Comparison of ENCODE assay signal across 13 mouse cellular contexts in the genomic region with DNA sequence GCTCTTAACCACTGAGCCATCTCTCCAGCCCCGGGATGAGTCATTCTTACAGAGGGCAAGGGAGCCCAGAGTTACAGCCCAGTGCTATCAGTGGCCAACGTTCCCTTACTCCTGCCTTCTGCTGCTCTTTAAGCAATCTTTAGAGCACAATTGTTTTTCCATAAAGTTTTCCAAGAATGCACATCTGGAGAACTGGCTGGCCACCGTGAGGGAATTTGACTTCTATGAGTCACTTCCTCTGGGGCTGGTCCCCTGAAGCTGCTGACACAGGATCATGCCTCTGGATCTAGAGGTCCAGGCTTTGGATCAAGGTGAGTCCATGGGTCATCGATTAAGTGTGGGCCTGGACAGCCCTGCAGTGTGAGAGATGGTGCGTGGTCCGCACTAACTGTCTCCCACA. TPM values are rescaled to one million over a fixed set of nuclear protein-coding genes. Genes with fewer than 3 reads are reported as not detected.
DNase-seq lines count a peak whose midpoint lies in the region; ATAC-seq lines count a peak whose summit lies in the region.
"Had no signal": no experiment of that assay in that cellular context is flagged by ENCODE, and none has a peak within 500 bp of the region (broad histone marks: within the 10 kb centered on the region; RNA-seq: fewer than 3 reads in every experiment).

No protein-coding gene starts in this region.

- no peaks in the 10 kb centered on the region for H3K36me3 ChIP-seq in heart, embryonic 11.5 days (ENCODE audit: control insufficient read depth, insufficient read depth, low read length)
- H3K36me3 ChIP-seq in limb, embryonic 15.5 days: no peaks in the 10 kb centered on the region
- H3K36me3 ChIP-seq in forebrain, embryonic 10.5 days (replicated peaks): no peaks in the 10 kb centered on the region
- no peaks in the 10 kb centered on the region for H3K36me3 ChIP-seq in hindbrain, embryonic 11.5 days (ENCODE audit: control insufficient read depth, insufficient read depth, low read length)
- no peaks in the 10 kb centered on the region for H3K36me3 ChIP-seq in forebrain, embryonic 12.5 days (replicated peaks)
- H3K36me3 ChIP-seq: lung, embryonic 15.5 days; stomach, embryonic 15.5 days had no signal

- no peaks in the 10 kb centered on the region for H3K27me3 ChIP-seq in heart, embryonic 11.5 days (ENCODE audit: control insufficient read depth, insufficient read depth, low read length)
- no peaks in the 10 kb centered on the region for H3K27me3 ChIP-seq in limb, embryonic 15.5 days
- no peaks in the 10 kb centered on the region for H3K27me3 ChIP-seq in forebrain, embryonic 10.5 days (ENCODE audit: poor library complexity, severe bottlenecking)
- H3K27me3 ChIP-seq in hindbrain, embryonic 11.5 days (ENCODE audit: control insufficient read depth, insufficient read depth, low read length): no peaks in the 10 kb centered on the region
- no peaks in the 10 kb centered on the region for H3K27me3 ChIP-seq in forebrain, embryonic 12.5 days
- H3K27me3 ChIP-seq: lung, embryonic 15.5 days; stomach, embryonic 15.5 days had no signal

- DNase-seq in gastrocnemius, adult 18-20 months (ENCODE audit: low spot score): peak; percentile 30
- DNase-seq in gastrocnemius, postnatal 36 days: no peak
- DNase-seq in adipocyte (ENCODE audit: low spot score): peak; percentile 79
- no peak for DNase-seq in forebrain, embryonic 10.5 days (ENCODE audit: extremely low spot score, low spot score)
- no peak for DNase-seq in hindbrain, embryonic 11.5 days (ENCODE audit: low spot score)
- DNase-seq: B cell, adult 2 months; kidney, adult 2 months; liver had no signal

- ATAC-seq in heart, embryonic 11.5 days (replicated peaks; ENCODE audit: insufficient number of reproducible peaks, low FRiP score, low TSS enrichment): 0 out of 2 replicates have a peak, but pooled peaks have one; percentile 49
- ATAC-seq in limb, embryonic 15.5 days (ENCODE audit: insufficient number of reproducible peaks, low FRiP score, low TSS enrichment, low read depth): peak; percentile 66; the same call in 1 of the 2 replicates
- ATAC-seq in hindbrain, embryonic 11.5 days (ENCODE audit: low FRiP score): no peak
- no peak for ATAC-seq in forebrain, embryonic 12.5 days (ENCODE audit: low FRiP score)

- H3K4me1 ChIP-seq in heart, embryonic 11.5 days (ENCODE audit: control insufficient read depth, insufficient read depth, low read length): peaks cover 7% of the 10 kb centered on the region; the same call in 1 of the 2 replicates
- H3K4me1 ChIP-seq in limb, embryonic 15.5 days: peaks cover 8% of the 10 kb centered on the region; the same call in 1 of the 2 replicates
- peaks cover 4% of the 10 kb centered on the region; the same call in 1 of the 2 replicates for H3K4me1 ChIP-seq in forebrain, embryonic 10.5 days
- no peaks in the 10 kb centered on the region for H3K4me1 ChIP-seq in hindbrain, embryonic 11.5 days (replicated peaks; ENCODE audit: control insufficient read depth, insufficient read depth, low read length)
- no peaks in the 10 kb centered on the region for H3K4me1 ChIP-seq in forebrain, embryonic 12.5 days
- H3K4me1 ChIP-seq: lung, embryonic 15.5 days; stomach, embryonic 15.5 days had no signal

- H3K4me2 ChIP-seq in heart, embryonic 11.5 days: no peak overlapping the region
- H3K4me2 ChIP-seq in limb, embryonic 15.5 days: no peak overlapping the region
- no peak overlapping the region for H3K4me2 ChIP-seq in hindbrain, embryonic 11.5 days (replicated peaks; ENCODE audit: low read depth, low read length)
- no peak overlapping the region for H3K4me2 ChIP-seq in forebrain, embryonic 12.5 days
- H3K4me2 ChIP-seq: lung, embryonic 15.5 days; stomach, embryonic 15.5 days had no signal

- no peak overlapping the region for H3K4me3 ChIP-seq in heart, embryonic 11.5 days (ENCODE audit: low read depth, low read length)
- H3K4me3 ChIP-seq in limb, embryonic 15.5 days: no peak overlapping the region
- no peak overlapping the region for H3K4me3 ChIP-seq in forebrain, embryonic 10.5 days
- no peak overlapping the region for H3K4me3 ChIP-seq in hindbrain, embryonic 11.5 days (ENCODE audit: low read depth, low read length)
- no peak overlapping the region for H3K4me3 ChIP-seq in forebrain, embryonic 12.5 days (replicated peaks)
- H3K4me3 ChIP-seq: lung, embryonic 15.5 days; stomach, embryonic 15.5 days had no signal

- H3K27ac ChIP-seq in heart, embryonic 11.5 days (ENCODE audit: low read depth, low read length): no peak overlapping the region
- H3K27ac ChIP-seq in limb, embryonic 15.5 days: peak overlapping the region; percentile 74
- H3K27ac ChIP-seq in forebrain, embryonic 10.5 days: no peak overlapping the region
- H3K27ac ChIP-seq in hindbrain, embryonic 11.5 days (ENCODE audit: low read depth, low read length): no peak overlapping the region
- H3K27ac ChIP-seq in forebrain, embryonic 12.5 days: no peak overlapping the region
- H3K27ac ChIP-seq: lung, embryonic 15.5 days; stomach, embryonic 15.5 days had no signal

- H3K9ac ChIP-seq in heart, embryonic 11.5 days (ENCODE audit: low read depth, low read length): no peak overlapping the region
- no peak overlapping the region for H3K9ac ChIP-seq in limb, embryonic 15.5 days
- no peak overlapping the region for H3K9ac ChIP-seq in hindbrain, embryonic 11.5 days (ENCODE audit: low read depth, low read length)
- no peak overlapping the region for H3K9ac ChIP-seq in forebrain, embryonic 12.5 days
- H3K9ac ChIP-seq: lung, embryonic 15.5 days; stomach, embryonic 15.5 days had no signal

- H3K9me3 ChIP-seq in heart, embryonic 11.5 days (replicated peaks; ENCODE audit: control insufficient read depth, low read length): no peaks in the 10 kb centered on the region
- no peaks in the 10 kb centered on the region for H3K9me3 ChIP-seq in limb, embryonic 15.5 days
- no peaks in the 10 kb centered on the region for H3K9me3 ChIP-seq in forebrain, embryonic 10.5 days
- H3K9me3 ChIP-seq in hindbrain, embryonic 11.5 days (ENCODE audit: control insufficient read depth, low read length): no peaks in the 10 kb centered on the region
- H3K9me3 ChIP-seq in forebrain, embryonic 12.5 days: no peaks in the 10 kb centered on the region
- H3K9me3 ChIP-seq: lung, embryonic 15.5 days; stomach, embryonic 15.5 days had no signal

- WGBS in heart, embryonic 11.5 days (ENCODE audit: insufficient replicate concordance): 62% methylated on average over 6 of the region's 6 CpGs
- WGBS in limb, embryonic 15.5 days: 59% methylated on average over 6 of the region's 6 CpGs
- WGBS in forebrain, embryonic 10.5 days: 87% methylated on average over 6 of the region's 6 CpGs
- 81% methylated on average over 6 of the region's 6 CpGs for WGBS in hindbrain, embryonic 11.5 days
- WGBS in forebrain, embryonic 12.5 days: 87% methylated on average over 6 of the region's 6 CpGs

- intact Hi-C loops in gastrocnemius, postnatal 36 days (cut with DNase I): no loop called here

RNA-seq across cellular contexts. Expression of gene Ube2h, which starts 39.7 kb away (rescaled TPM):
- 10 to 100 TPM; 64.7 to 69.4 TPM for total RNA-seq in gastrocnemius, adult 18-20 months (2021)
- 10 to 100 TPM; 50.4 to 51.2 TPM for total RNA-seq in gastrocnemius, postnatal 36 days (2021)
- polyA plus RNA-seq in heart, embryonic 11.5 days (2014; fragmentation: Nextera tagmentation; extraction: Ambion mirVana): 58.4 and 60.9 TPM in 2 replicates
- polyA plus RNA-seq in limb, embryonic 15.5 days (2015; fragmentation: Nextera tagmentation; extraction: Ambion mirVana): 40.2 and 41.8 TPM in 2 replicates
- polyA plus RNA-seq in forebrain, embryonic 10.5 days (2016; fragmentation: Nextera tagmentation; extraction: Ambion mirVana): 28.3 and 31.2 TPM in 2 replicates
- 54.9 and 56.1 TPM in 2 replicates for polyA plus RNA-seq in hindbrain, embryonic 11.5 days (2014; fragmentation: Nextera tagmentation; extraction: Ambion mirVana)
- polyA plus RNA-seq in forebrain, embryonic 12.5 days (2016; fragmentation: Nextera tagmentation; extraction: Ambion mirVana): 56.9 and 62.3 TPM in 2 replicates

RNA-seq across cellular contexts. Expression of gene Zc3hc1, which starts 46.8 kb away (rescaled TPM):
- 10 to 100 TPM; 16.3 to 18.5 TPM for total RNA-seq in gastrocnemius, adult 18-20 months (2021)
- total RNA-seq in gastrocnemius, postnatal 36 days (2021): 10 to 100 TPM; 12.3 to 14.7 TPM
- polyA plus RNA-seq in heart, embryonic 11.5 days (2014; fragmentation: Nextera tagmentation; extraction: Ambion mirVana): 49.1 and 54.6 TPM in 2 replicates
- 53.1 and 54.3 TPM in 2 replicates for polyA plus RNA-seq in limb, embryonic 15.5 days (2015; fragmentation: Nextera tagmentation; extraction: Ambion mirVana)
- polyA plus RNA-seq in forebrain, embryonic 10.5 days (2016; fragmentation: Nextera tagmentation; extraction: Ambion mirVana): 82.8 and 86.1 TPM in 2 replicates
- polyA plus RNA-seq in hindbrain, embryonic 11.5 days (2014; fragmentation: Nextera tagmentation; extraction: Ambion mirVana): 69.3 and 79.1 TPM in 2 replicates
- polyA plus RNA-seq in forebrain, embryonic 12.5 days (2016; fragmentation: Nextera tagmentation; extraction: Ambion mirVana): 65.2 and 66.5 TPM in 2 replicates

RNA-seq across cellular contexts. Expression of gene Klhdc10, which starts 57.6 kb away (rescaled TPM):
- total RNA-seq in gastrocnemius, adult 18-20 months (2021): 10 to 100 TPM; 38.4 to 41.3 TPM
- total RNA-seq in gastrocnemius, postnatal 36 days (2021): 10 to 100 TPM; 40.7 to 43.4 TPM
- polyA plus RNA-seq in heart, embryonic 11.5 days (2014; fragmentation: Nextera tagmentation; extraction: Ambion mirVana): 24.9 and 28.2 TPM in 2 replicates
- 19.5 and 25.5 TPM in 2 replicates for polyA plus RNA-seq in limb, embryonic 15.5 days (2015; fragmentation: Nextera tagmentation; extraction: Ambion mirVana)
- 27.2 and 27.5 TPM in 2 replicates for polyA plus RNA-seq in forebrain, embryonic 10.5 days (2016; fragmentation: Nextera tagmentation; extraction: Ambion mirVana)
- 27.4 and 28.2 TPM in 2 replicates for polyA plus RNA-seq in hindbrain, embryonic 11.5 days (2014; fragmentation: Nextera tagmentation; extraction: Ambion mirVana)
- 43.1 and 47.2 TPM in 2 replicates for polyA plus RNA-seq in forebrain, embryonic 12.5 days (2016; fragmentation: Nextera tagmentation; extraction: Ambion mirVana)

Comparison
In these comparisons a context has a peak if more than half of its experiments do, and no peak if none do; other contexts are left out.
1. DNase-seq: peak in gastrocnemius, adult 18-20 months (single experiment) and adipocyte (single experiment); none in gastrocnemius, postnatal 36 days (0 of 2), forebrain, embryonic 10.5 days (single experiment) and hindbrain, embryonic 11.5 days (single experiment).
2. ATAC-seq: peak in heart, embryonic 11.5 days (single experiment) and limb, embryonic 15.5 days (single experiment); none in hindbrain, embryonic 11.5 days (single experiment) and forebrain, embryonic 12.5 days (single experiment).